Mouse (Mus musculus) embryonic facial prominence, embryonic 14.5 days (tissue): ENCODE results near the gene Olfr49. TPM values are rescaled to one million over a fixed set of nuclear protein-coding genes. Genes with fewer than 3 reads are reported as not detected.

Experiments
- ATAC-seq: fragments of 200-750 bp; cut with Nextera tagmentation; 2 replicates; pipeline ENCODE4 v1.8.0; 2017; ENCODE audit warnings: low read depth, moderate number of reproducible peaks, moderate TSS enrichment
- DNase-seq: peaks from one replicate; pipeline ENCODE4 v3.0.0-alpha.2; 2015; ENCODE audit warnings: low spot score
- H3K27ac ChIP-seq: fragments of 300-500 bp; sonication (generic); replicated peaks from 2 replicates; pipeline ENCODE4 v1.5.1; 2014; ENCODE audit warnings: low read depth, mild to moderate bottlenecking, low read length, moderate library complexity
- H3K27me3 ChIP-seq: fragments of 300-500 bp; sonication (generic); replicated peaks from 2 replicates; pipeline ENCODE4 v1.6.1; 2014; ENCODE audit warnings: low read length; ENCODE audit not compliant: control insufficient read depth, insufficient read depth
- H3K36me3 ChIP-seq: fragments of 300-500 bp; sonication (generic); 2 replicates; pipeline ENCODE4 v1.6.1; 2014; ENCODE audit warnings: low read length, mixed read lengths; ENCODE audit not compliant: control insufficient read depth, insufficient read depth
- H3K4me1 ChIP-seq: fragments of 300-500 bp; sonication (generic); 2 replicates; pipeline ENCODE4 v1.6.1; 2014; ENCODE audit warnings: antibody characterized with exemption, low read length; ENCODE audit not compliant: control insufficient read depth, insufficient read depth
- H3K4me2 ChIP-seq: fragments of 300-500 bp; sonication (generic); 2 replicates; pipeline ENCODE4 v1.6.1; 2014; ENCODE audit warnings: low read depth, mild to moderate bottlenecking, low read length, moderate library complexity, mixed read lengths
- H3K4me3 ChIP-seq: fragments of 300-500 bp; sonication (generic); 2 replicates; pipeline ENCODE4 v1.5.1; 2014; ENCODE audit warnings: low read depth, mild to moderate bottlenecking, low read length
- H3K9ac ChIP-seq: fragments of 300-500 bp; sonication (generic); 2 replicates; pipeline ENCODE4 v1.6.1; 2014; ENCODE audit warnings: low read depth, mild to moderate bottlenecking, low read length, moderate library complexity, mixed read lengths
- H3K9me3 ChIP-seq: fragments of 300-500 bp; sonication (generic); 2 replicates; pipeline ENCODE4 v1.6.1; 2016; ENCODE audit warnings: low read length; ENCODE audit not compliant: control insufficient read depth
- WGBS: fragments of 180-500 bp; shearing (Covaris S2); extraction: QIAGEN DNeasy Blood & Tissue Kit; methylation state at CpG from one replicate; pipeline ENCODE4 v1.1.7; 2014; 5-methylcytosine and 5-hydroxymethylcytosine counted together
- polyA plus RNA-seq: library from polyadenylated mRNA; unstranded; fragments of >200 nt; fragmentation: Nextera tagmentation; extraction: Ambion mirVana; gene quantifications from 2 replicates; pipeline ENCODE4 v1.2.1, GENCODE M21; 2014

The Olfr49 gene
- polyA plus RNA-seq, 1 experiment from 2014 or later, result 0.04 TPM

DNA sequence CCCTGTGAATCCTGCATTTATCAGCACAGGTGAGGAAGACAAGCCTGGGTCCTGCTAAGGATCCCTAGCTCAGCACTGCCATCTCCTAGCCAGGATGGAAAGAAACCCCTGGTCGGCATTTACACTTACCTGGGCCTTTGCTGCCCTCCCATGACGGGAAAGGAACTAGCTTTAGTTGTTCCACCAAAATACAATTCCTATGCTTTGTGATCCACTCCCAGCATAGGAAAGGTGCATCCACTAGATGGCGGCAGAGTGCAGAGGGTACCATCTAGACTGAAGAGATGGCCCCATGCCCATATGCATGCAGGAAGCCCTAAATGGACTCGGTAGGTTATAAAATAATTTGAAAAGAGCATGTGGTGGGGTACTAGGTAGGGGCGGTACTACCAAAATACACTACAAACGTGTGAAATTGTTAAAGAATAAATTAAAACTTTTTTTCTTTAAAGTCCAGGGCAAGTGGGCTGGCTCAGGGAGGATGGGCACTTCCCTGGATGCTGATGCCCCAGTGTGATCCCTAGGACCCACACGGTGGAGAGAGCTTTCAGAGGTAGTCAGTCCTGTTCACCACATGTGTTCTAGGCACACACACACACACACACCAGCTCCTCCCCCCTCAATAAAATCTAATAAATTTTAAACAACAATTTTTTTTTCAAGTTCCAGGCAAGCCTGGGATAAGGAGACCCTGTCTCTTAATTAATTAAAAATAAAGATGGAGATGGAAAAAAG, 45.6 kb downstream of the Olfr49 start:
- peaks cover 67% of the 10 kb centered on the region for H3K36me3 ChIP-seq

GRCm38 (mm10) chr14:54236881-54237280, 47.9 kb downstream of the Olfr49 start:
- Histone ChIP-seq H3K9ac (no peak overlapping the region), H3K27ac (no peak overlapping the region), H3K36me3 (peaks cover 50% of the 10 kb centered on the region), H3K4me1 (peaks cover 4% of the 10 kb centered on the region; the same call in 1 of the 2 replicates), H3K9me3 (no peaks in the 10 kb centered on the region), H3K27me3 (no peaks in the 10 kb centered on the region), H3K4me3 (no peak overlapping the region), H3K4me2 (no peak overlapping the region)
- DNase-seq, result no peak
- ATAC-seq, result no peak
- WGBS, result 89% methylated on average over 5 of the region's 5 CpGs

More for the DNA sequence above, 45.6 kb downstream of the Olfr49 start:
- Histone ChIP-seq H3K9me3 (no peaks in the 10 kb centered on the region), H3K4me1 (no peaks in the 10 kb centered on the region), H3K9ac (no peak overlapping the region), H3K4me3 (no peak overlapping the region), H3K27ac (no peak overlapping the region), H3K27me3 (no peaks in the 10 kb centered on the region), H3K4me2 (no peak overlapping the region)
- DNase-seq, result peak; percentile 82
- peak; percentile 76 for ATAC-seq
- 13% methylated on average over 7 of the region's 7 CpGs for WGBS

DNA sequence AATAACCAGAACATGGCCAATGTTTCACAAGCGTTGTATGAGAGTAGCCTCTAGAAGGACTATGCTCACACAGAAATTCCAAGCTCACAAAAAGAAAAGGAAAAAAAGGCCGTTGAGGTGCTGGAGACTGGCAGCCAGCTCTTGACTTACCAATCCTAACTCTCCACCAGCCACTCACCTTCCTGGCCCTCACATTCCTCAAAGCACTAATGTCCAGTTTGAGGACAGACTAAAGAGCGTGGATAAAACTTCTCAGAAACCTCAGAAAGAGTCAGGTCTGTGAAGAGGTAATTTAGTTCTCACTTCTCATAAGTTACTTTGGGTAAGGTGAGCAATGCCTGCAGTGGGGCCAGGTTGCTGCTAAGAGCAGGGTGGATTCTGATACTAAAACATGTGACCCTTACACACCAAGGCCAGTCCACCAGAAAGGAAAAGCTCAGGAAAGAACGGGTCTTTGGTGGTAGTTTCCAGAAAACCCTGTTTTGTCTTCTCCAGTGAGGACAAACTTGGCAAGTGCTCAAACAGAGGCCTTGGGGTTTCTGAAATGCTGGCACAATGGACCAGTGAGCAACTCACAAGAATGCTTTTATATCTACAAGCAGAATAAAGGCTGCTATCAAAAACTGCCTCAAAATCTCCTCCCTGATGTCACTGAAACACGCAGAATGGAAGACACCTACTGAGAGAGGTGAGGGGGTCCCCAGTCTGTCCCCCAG, 48.8 kb downstream of the Olfr49 start:
- peaks cover 41% of the 10 kb centered on the region for H3K36me3 ChIP-seq
- no peak overlapping the region for H3K4me3 ChIP-seq
- H3K4me2 ChIP-seq, result no peak overlapping the region
- H3K27me3 ChIP-seq, result no peaks in the 10 kb centered on the region
- no peak overlapping the region for H3K9ac ChIP-seq
- H3K27ac ChIP-seq, result no peak overlapping the region
- WGBS, result 90% methylated on average over 5 of the region's 5 CpGs
- peaks cover 4% of the 10 kb centered on the region; the same call in 1 of the 2 replicates for H3K4me1 ChIP-seq
- H3K9me3 ChIP-seq, result no peaks in the 10 kb centered on the region
- ATAC-seq (no peak), DNase-seq (no peak)

DNA sequence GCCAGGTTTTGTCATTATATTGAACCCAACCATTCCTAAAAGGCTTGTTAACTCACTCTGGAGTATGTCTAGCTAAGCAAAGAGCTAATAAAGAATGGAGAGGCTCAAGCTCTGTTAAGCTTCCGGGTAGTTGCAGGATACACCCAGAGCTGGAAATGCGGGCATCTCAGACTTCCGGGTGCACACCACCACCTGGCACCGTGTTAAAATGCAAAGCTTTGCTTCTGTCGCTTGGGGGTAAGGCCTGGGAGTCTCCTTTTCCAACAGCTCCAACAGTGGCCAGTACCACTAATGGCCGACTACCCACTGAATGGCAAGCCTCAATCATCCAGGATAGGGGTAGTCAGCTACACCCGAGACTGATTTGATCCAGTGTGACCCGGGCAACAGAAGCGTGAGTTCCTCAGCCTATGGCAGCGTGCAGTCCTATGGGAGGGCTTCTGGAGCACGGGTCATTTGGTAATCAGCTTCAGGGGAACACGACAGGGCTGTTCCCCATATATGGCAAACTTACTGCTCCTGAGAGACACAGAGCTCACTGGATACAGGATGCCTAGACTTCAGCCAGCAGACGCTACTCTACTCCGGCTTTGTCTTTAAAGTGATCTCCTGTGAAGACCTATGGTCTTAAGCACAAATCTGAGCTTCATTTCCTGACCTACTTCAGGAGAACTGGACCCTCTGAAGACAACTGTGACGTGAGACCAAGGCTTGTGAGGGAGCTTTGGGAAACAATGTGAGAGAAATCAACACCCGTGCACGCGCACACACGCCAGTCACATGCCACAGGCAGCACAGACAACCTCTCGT, 50.3 kb downstream of the Olfr49 start:
- Histone ChIP-seq H3K9ac (no peak overlapping the region), H3K36me3 (peaks cover 31% of the 10 kb centered on the region; the same call in 1 of the 2 replicates), H3K9me3 (no peaks in the 10 kb centered on the region), H3K27ac (no peak overlapping the region), H3K4me2 (no peak overlapping the region), H3K27me3 (no peaks in the 10 kb centered on the region), H3K4me1 (peaks cover 4% of the 10 kb centered on the region; the same call in 1 of the 2 replicates), H3K4me3 (no peak overlapping the region)
- ATAC-seq, result no peak
- WGBS, result 77% methylated on average over 20 of the region's 20 CpGs
- DNase-seq, result no peak

GRCm38 (mm10) chr14:54233559-54234143, 51.1 kb downstream of the Olfr49 start:
- H3K36me3 ChIP-seq, result peaks cover 26% of the 10 kb centered on the region; the same call in 1 of the 2 replicates
- no peaks in the 10 kb centered on the region for H3K27me3 ChIP-seq
- peaks cover 11% of the 10 kb centered on the region; the same call in 1 of the 2 replicates for H3K4me1 ChIP-seq
- no peak; the same call in 1 of the 2 replicates for ATAC-seq
- 72% methylated on average over 16 of the region's 16 CpGs for WGBS
- no peaks in the 10 kb centered on the region for H3K9me3 ChIP-seq
- DNase-seq, result no peak
- no peak overlapping the region for H3K9ac ChIP-seq
- H3K4me3 ChIP-seq, result no peak overlapping the region
- peak overlapping the region; percentile 70 for H3K27ac ChIP-seq
- no peak overlapping the region for H3K4me2 ChIP-seq

DNA sequence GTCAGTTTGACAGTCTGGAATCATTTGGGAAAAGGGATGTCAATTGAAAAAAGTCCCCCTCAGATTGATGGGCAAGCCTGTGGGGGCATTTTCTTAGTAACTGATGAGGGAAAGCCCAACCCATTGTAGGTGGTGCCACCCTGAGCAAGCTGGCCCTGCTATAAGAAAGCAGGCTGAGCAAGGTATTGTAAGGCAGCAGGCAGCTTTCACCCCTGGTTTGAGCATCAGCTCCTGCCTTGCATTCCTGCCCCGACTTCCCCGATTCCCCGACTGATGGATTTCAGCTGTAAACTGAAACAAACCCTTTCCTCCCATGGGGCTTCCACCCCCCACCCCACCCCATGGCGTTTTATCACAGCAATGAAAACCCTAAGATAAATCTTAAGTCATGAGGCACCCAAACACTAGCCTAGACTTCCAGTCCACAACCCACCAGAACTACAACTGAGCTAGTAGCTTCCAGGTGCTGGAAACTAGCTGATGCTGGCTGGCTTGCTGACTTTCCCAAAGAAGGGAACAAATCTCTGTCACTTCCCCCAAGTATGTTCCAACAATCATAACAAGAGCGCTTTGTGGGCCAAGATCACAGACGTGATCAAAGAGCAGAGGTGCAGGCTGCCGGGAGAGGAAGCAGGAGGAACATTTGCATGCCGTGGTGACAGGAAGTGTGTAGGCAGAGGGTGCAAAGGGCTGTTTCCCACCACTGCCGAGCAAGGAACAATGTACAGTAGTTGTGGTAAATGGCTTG, 51.8 kb downstream of the Olfr49 start:
- Histone ChIP-seq H3K4me1 (peaks cover 13% of the 10 kb centered on the region; the same call in 1 of the 2 replicates), H3K4me2 (0 out of 2 replicates have a peak overlapping the region, but pooled peaks have one; percentile 1), H3K36me3 (peaks cover 26% of the 10 kb centered on the region; the same call in 1 of the 2 replicates), H3K9ac (no peak overlapping the region), H3K27ac (peak overlapping the region; percentile 70), H3K9me3 (no peaks in the 10 kb centered on the region), H3K4me3 (no peak overlapping the region), H3K27me3 (no peaks in the 10 kb centered on the region)
- DNase-seq (peak; percentile 62), ATAC-seq (no peak)
- 18% methylated on average over 9 of the region's 9 CpGs for WGBS

- no peak overlapping the region for H3K4me3 ChIP-seq
- no peak overlapping the region for H3K9ac ChIP-seq
- no peak overlapping the region for H3K27ac ChIP-seq
- H3K9me3 ChIP-seq, result no peaks in the 10 kb centered on the region
- H3K27me3 ChIP-seq, result no peaks in the 10 kb centered on the region
- no peak for ATAC-seq
- DNase-seq, result no peak
- peaks cover 19% of the 10 kb centered on the region; the same call in 1 of the 2 replicates for H3K4me1 ChIP-seq
- WGBS, result 74% methylated on average over 9 of the region's 9 CpGs
- H3K36me3 ChIP-seq, result peaks cover 26% of the 10 kb centered on the region; the same call in 1 of the 2 replicates
- no peak overlapping the region for H3K4me2 ChIP-seq
Measured at GRCm38 (mm10) chr14:54232143-54232542, 52.6 kb downstream of the Olfr49 start.
